Mouse (Mus musculus): ENCODE measurements around the gene Pole2. TPM values are rescaled to one million over a fixed set of nuclear protein-coding genes. Genes with fewer than 3 reads are reported as not detected.
A peak's percentile ranks its signal among the peaks of the same experiment; 100 is the strongest.

Gene Pole2
- polyA plus RNA-seq, 1 experiment from 2014 or later: 26.2 TPM

GRCm38 (mm10) chr12:69197378-69198163 is 30.4 kb downstream of the Pole2 start:
- H3K27me3 ChIP-seq (ENCODE audit: insufficient read depth, low read length): no peaks in the 10 kb centered on the region
- H3K9ac ChIP-seq (replicated peaks; ENCODE audit: low read length): peak overlapping the region; percentile 90
- no peaks in the 10 kb centered on the region for H3K9me3 ChIP-seq (ENCODE audit: low read length)
- peak; percentile 77 for ATAC-seq (ENCODE audit: low FRiP score, low TSS enrichment)
- peaks cover 16% of the 10 kb centered on the region for H3K36me3 ChIP-seq (ENCODE audit: insufficient read depth, low read length)
- under 1% methylated on average over 91 of the region's 94 CpGs for WGBS
- H3K4me3 ChIP-seq (ENCODE audit: low read length): peak overlapping the region; percentile 95
- peak overlapping the region; percentile 97 for H3K4me2 ChIP-seq (replicated peaks; ENCODE audit: low read depth, low read length)
- peaks cover 21% of the 10 kb centered on the region for H3K4me1 ChIP-seq (ENCODE audit: insufficient read depth, low read length)
- H3K27ac ChIP-seq (ENCODE audit: low read length): peak overlapping the region; percentile 90

GRCm38 (mm10) chr12:69196444-69197377 is 31.3 kb downstream of the Pole2 start, which contains the start of gene Gm49383:
Gene Gm49383 (minus strand): TSS chr12:69197104.
- Histone ChIP-seq H3K27me3 (ENCODE audit: insufficient read depth, low read length) (no peaks in the 10 kb centered on the region), H3K4me1 (ENCODE audit: insufficient read depth, low read length) (peaks cover 21% of the 10 kb centered on the region), H3K9me3 (ENCODE audit: low read length) (no peaks in the 10 kb centered on the region), H3K36me3 (ENCODE audit: insufficient read depth, low read length) (peaks cover 12% of the 10 kb centered on the region; the same call in 1 of the 2 replicates), H3K4me2 (replicated peaks; ENCODE audit: low read depth, low read length) (peak within 1 kb of the TSS; percentile 97), H3K4me3 (ENCODE audit: low read length) (peak within 1 kb of the TSS; percentile 95), H3K27ac (ENCODE audit: low read length) (peak within 1 kb of the TSS; percentile 90), H3K9ac (replicated peaks; ENCODE audit: low read length) (peak within 1 kb of the TSS; percentile 90)
- peak; percentile 76 for ATAC-seq (ENCODE audit: low FRiP score, low TSS enrichment)
- WGBS: under 1% methylated on average over 75 of the region's 75 CpGs

- Histone ChIP-seq H3K9me3 (ENCODE audit: low read length) (no peaks in the 10 kb centered on the region), H3K4me1 (ENCODE audit: insufficient read depth, low read length) (peaks cover 9% of the 10 kb centered on the region), H3K27me3 (ENCODE audit: insufficient read depth, low read length) (no peaks in the 10 kb centered on the region), H3K9ac (replicated peaks; ENCODE audit: low read length) (no peak overlapping the region), H3K4me2 (replicated peaks; ENCODE audit: low read depth, low read length) (no peak overlapping the region), H3K27ac (ENCODE audit: low read length) (no peak overlapping the region), H3K4me3 (ENCODE audit: low read length) (no peak overlapping the region), H3K36me3 (ENCODE audit: insufficient read depth, low read length) (peaks cover 24% of the 10 kb centered on the region)
- 92% methylated on average over 2 of the region's 2 CpGs for WGBS
- no peak for ATAC-seq (ENCODE audit: low FRiP score, low TSS enrichment)
Measured at GRCm38 (mm10) chr12:69192637-69193036, 35.4 kb downstream of the Pole2 start.

DNA sequence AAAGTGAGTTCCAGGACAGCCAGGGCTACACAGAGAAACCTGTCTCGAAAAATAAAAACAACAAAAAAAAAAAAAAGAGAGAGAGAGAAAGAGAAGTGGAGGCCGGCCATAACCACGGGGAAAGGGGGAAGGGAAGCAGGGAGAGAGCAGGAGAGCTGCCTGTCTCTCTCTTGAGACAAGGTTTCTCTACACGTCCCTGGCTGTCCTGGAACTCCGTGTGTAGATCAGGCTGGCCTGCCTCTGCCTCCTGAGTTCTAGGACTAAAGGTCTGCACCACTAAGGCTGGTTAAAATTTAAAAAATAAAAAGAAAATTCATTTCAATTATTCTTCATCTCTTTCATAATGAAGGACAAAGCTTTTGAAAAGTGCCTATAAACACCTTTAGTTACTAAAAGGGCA is 36.6 kb downstream of the Pole2 start:
- ATAC-seq (ENCODE audit: low FRiP score, low TSS enrichment): no peak
- H3K27me3 ChIP-seq (ENCODE audit: insufficient read depth, low read length): no peaks in the 10 kb centered on the region
- H3K27ac ChIP-seq (ENCODE audit: low read length): no peak overlapping the region
- peaks cover 24% of the 10 kb centered on the region for H3K36me3 ChIP-seq (ENCODE audit: insufficient read depth, low read length)
- H3K4me2 ChIP-seq (replicated peaks; ENCODE audit: low read depth, low read length): no peak overlapping the region
- no peaks in the 10 kb centered on the region for H3K9me3 ChIP-seq (ENCODE audit: low read length)
- H3K4me1 ChIP-seq (ENCODE audit: insufficient read depth, low read length): peaks cover 18% of the 10 kb centered on the region
- WGBS: 89% methylated on average over 5 of the region's 5 CpGs
- H3K4me3 ChIP-seq (ENCODE audit: low read length): no peak overlapping the region
- no peak overlapping the region for H3K9ac ChIP-seq (replicated peaks; ENCODE audit: low read length)

DNA sequence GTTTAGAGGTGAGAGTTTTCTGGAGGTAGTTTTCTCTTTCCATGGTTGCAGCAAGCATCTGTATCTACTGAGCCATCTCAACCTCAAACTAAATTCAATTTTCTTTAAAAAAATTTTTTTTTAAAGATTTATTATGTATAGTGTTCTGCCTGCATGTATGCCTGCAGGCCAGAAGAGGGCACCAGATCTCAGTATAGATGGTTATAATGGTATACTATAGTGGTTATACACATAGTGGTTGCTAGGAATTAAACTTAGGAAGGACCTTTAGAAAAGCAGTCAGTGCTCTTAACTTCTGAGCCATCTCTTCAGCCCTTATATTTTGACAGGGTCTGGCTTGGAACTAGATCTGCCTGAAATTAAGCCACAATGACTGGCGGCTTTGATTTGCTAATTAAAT is 37.5 kb downstream of the Pole2 start:
- peaks cover 15% of the 10 kb centered on the region for H3K4me1 ChIP-seq (ENCODE audit: insufficient read depth, low read length)
- no peaks in the 10 kb centered on the region for H3K27me3 ChIP-seq (ENCODE audit: insufficient read depth, low read length)
- 88% methylated on average over 1 of the region's 1 CpGs for WGBS
- H3K27ac ChIP-seq (ENCODE audit: low read length): no peak overlapping the region
- no peak overlapping the region for H3K4me2 ChIP-seq (replicated peaks; ENCODE audit: low read depth, low read length)
- no peaks in the 10 kb centered on the region for H3K9me3 ChIP-seq (ENCODE audit: low read length)
- no peak overlapping the region for H3K9ac ChIP-seq (replicated peaks; ENCODE audit: low read length)
- ATAC-seq (ENCODE audit: low FRiP score, low TSS enrichment): no peak
- H3K4me3 ChIP-seq (ENCODE audit: low read length): no peak overlapping the region
- peaks cover 24% of the 10 kb centered on the region for H3K36me3 ChIP-seq (ENCODE audit: insufficient read depth, low read length)

DNA sequence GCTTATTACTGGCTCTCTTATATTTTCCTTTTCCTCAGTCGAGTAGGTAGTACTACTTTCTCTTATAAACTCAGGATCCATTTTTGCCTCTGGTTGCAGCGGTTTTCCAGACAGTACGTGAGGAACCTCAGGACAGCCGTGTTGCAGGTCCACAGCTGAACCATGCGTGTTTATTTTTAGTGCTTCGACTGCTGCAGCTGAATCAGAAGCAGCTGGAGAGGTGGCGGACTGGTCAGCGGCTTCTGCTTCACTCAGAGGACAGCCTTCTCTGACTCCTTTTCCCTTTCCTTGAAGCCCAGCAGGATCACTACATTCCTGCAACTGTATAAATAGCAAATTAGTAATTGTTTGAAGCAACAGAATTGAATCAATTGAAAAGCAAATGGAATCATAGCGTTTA is 37.9 kb downstream of the Pole2 start:
- Histone ChIP-seq H3K4me1 (ENCODE audit: insufficient read depth, low read length) (peaks cover 17% of the 10 kb centered on the region), H3K4me3 (ENCODE audit: low read length) (no peak overlapping the region), H3K27me3 (ENCODE audit: insufficient read depth, low read length) (no peaks in the 10 kb centered on the region), H3K9me3 (ENCODE audit: low read length) (no peaks in the 10 kb centered on the region), H3K4me2 (replicated peaks; ENCODE audit: low read depth, low read length) (no peak overlapping the region), H3K27ac (ENCODE audit: low read length) (no peak overlapping the region), H3K36me3 (ENCODE audit: insufficient read depth, low read length) (peaks cover 24% of the 10 kb centered on the region), H3K9ac (replicated peaks; ENCODE audit: low read length) (no peak overlapping the region)
- 90% methylated on average over 9 of the region's 9 CpGs for WGBS
- ATAC-seq (ENCODE audit: low FRiP score, low TSS enrichment): no peak

DNA sequence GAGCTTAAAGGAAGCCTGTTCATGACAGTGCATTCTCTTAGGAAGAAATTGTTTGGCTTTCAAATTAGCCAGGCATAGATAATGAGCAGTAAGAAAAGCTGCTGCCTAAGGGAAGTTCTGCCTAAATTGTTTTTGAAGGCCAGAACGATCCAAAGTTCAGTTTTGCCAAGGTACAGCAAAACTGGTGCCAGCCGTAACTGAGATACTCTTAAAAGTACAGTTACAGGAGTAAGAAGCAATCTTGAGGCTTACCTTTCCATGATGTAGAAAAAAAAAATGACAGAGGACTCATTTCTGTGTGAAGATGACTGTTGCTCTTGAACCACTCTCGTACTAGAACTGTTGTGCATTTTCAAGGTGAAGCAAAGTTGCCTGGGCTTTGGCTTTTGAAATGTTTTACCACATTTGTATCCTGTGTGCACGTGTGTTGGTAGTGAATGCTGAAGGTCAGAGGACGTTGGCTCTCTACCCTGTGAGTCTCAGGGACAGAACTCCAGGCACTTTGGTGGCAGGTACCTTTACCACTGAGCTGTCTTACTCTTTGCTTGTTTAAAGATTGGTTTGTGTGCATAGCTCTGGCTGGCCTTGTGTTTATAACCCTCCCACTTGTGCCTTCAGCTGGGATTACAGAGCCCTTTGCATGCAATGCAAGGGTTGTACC is 41.1 kb downstream of the Pole2 start:
- peaks cover 28% of the 10 kb centered on the region for H3K36me3 ChIP-seq (ENCODE audit: insufficient read depth, low read length)
- peak overlapping the region; percentile 41 for H3K9ac ChIP-seq (replicated peaks; ENCODE audit: low read length)
- no peaks in the 10 kb centered on the region for H3K9me3 ChIP-seq (ENCODE audit: low read length)
- peaks cover 20% of the 10 kb centered on the region for H3K4me1 ChIP-seq (ENCODE audit: insufficient read depth, low read length)
- H3K27ac ChIP-seq (ENCODE audit: low read length): no peak overlapping the region
- 63% methylated on average over 5 of the region's 5 CpGs for WGBS
- no peak for ATAC-seq (ENCODE audit: low FRiP score, low TSS enrichment)
- H3K4me2 ChIP-seq (replicated peaks; ENCODE audit: low read depth, low read length): peak overlapping the region; percentile 23
- H3K4me3 ChIP-seq (ENCODE audit: low read length): peak overlapping the region; percentile 22
- no peaks in the 10 kb centered on the region for H3K27me3 ChIP-seq (ENCODE audit: insufficient read depth, low read length)

DNA sequence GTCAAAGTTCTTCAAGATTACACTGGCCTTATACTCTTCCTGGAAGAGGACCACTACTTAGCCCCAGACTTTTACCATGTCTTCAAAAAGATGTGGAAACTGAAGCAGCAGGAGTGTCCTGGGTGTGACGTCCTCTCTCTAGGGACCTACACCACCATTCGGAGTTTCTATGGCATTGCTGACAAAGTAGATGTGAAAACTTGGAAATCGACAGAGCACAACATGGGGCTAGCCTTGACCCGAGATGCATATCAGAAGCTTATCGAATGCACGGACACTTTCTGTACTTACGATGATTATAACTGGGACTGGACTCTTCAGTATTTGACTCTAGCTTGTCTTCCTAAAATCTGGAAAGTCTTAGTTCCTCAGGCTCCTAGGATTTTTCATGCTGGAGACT is 42.6 kb downstream of the Pole2 start:
- Histone ChIP-seq H3K4me3 (ENCODE audit: low read length) (peak overlapping the region; percentile 86), H3K4me2 (replicated peaks; ENCODE audit: low read depth, low read length) (peak overlapping the region; percentile 95), H3K9ac (replicated peaks; ENCODE audit: low read length) (peak overlapping the region; percentile 84), H3K27me3 (ENCODE audit: insufficient read depth, low read length) (no peaks in the 10 kb centered on the region), H3K4me1 (ENCODE audit: insufficient read depth, low read length) (peaks cover 20% of the 10 kb centered on the region), H3K27ac (ENCODE audit: low read length) (no peak overlapping the region), H3K9me3 (ENCODE audit: low read length) (no peaks in the 10 kb centered on the region), H3K36me3 (ENCODE audit: insufficient read depth, low read length) (peaks cover 22% of the 10 kb centered on the region)
- ATAC-seq (ENCODE audit: low FRiP score, low TSS enrichment): no peak
- WGBS: 64% methylated on average over 7 of the region's 7 CpGs

Data from kidney, embryonic 16.5 days (tissue).